Mouse (Mus musculus) kidney, embryonic 16.5 days (tissue): Measurements from ENCODE around the gene Gm9945. TPM values are rescaled to one million over a fixed set of nuclear protein-coding genes. Genes with fewer than 3 reads are reported as not detected.

Experiments
- ATAC-seq: fragments of 200-750 bp; cut with Nextera tagmentation; 2 replicates; pipeline ENCODE4 v1.8.0; 2017; ENCODE audit warnings: moderate TSS enrichment; ENCODE audit not compliant: low FRiP score, low TSS enrichment
- H3K27ac ChIP-seq: fragments of 300-500 bp; sonication (generic); 2 replicates; pipeline ENCODE4 v1.5.1; 2014; ENCODE audit warnings: low read length
- H3K27me3 ChIP-seq: fragments of 300-500 bp; sonication (generic); 2 replicates; pipeline ENCODE4 v1.6.1; 2014; ENCODE audit warnings: low read length, control low read depth, mixed read lengths; ENCODE audit not compliant: insufficient read depth
- H3K36me3 ChIP-seq: fragments of 300-500 bp; sonication (generic); 2 replicates; pipeline ENCODE4 v1.6.1; 2014; ENCODE audit warnings: low read length, control low read depth, mixed read lengths; ENCODE audit not compliant: insufficient read depth
- H3K4me1 ChIP-seq: fragments of 300-500 bp; sonication (generic); 2 replicates; pipeline ENCODE4 v1.6.1; 2014; ENCODE audit warnings: low read length, control low read depth, mixed read lengths; ENCODE audit not compliant: insufficient read depth
- H3K4me2 ChIP-seq: fragments of 300-500 bp; sonication (generic); replicated peaks from 2 replicates; pipeline ENCODE4 v1.6.1; 2014; ENCODE audit warnings: low read depth, low read length
- H3K4me3 ChIP-seq: fragments of 300-500 bp; sonication (generic); 2 replicates; pipeline ENCODE4 v1.5.1; 2014; ENCODE audit warnings: mild to moderate bottlenecking, low read length
- H3K9ac ChIP-seq: fragments of 300-500 bp; sonication (generic); replicated peaks from 2 replicates; pipeline ENCODE4 v1.6.1; 2014; ENCODE audit warnings: low read length
- H3K9me3 ChIP-seq: fragments of 300-500 bp; sonication (generic); 2 replicates; pipeline ENCODE4 v1.6.1; 2016; ENCODE audit warnings: low read length, control low read depth
- WGBS: fragments of 180-500 bp; shearing (Covaris S2); extraction: QIAGEN DNeasy Blood & Tissue Kit; methylation state at CpG from one replicate; pipeline ENCODE4 v1.1.7; 2014; 5-methylcytosine and 5-hydroxymethylcytosine counted together
- polyA plus RNA-seq: library from polyadenylated mRNA; unstranded; fragments of >200 nt; fragmentation: Nextera tagmentation; extraction: Ambion mirVana; gene quantifications from 2 replicates; pipeline ENCODE4 v1.2.1, GENCODE M21; 2015

Gene Gm9945
- polyA plus RNA-seq, 1 experiment from 2014 or later = not detected

DNA sequence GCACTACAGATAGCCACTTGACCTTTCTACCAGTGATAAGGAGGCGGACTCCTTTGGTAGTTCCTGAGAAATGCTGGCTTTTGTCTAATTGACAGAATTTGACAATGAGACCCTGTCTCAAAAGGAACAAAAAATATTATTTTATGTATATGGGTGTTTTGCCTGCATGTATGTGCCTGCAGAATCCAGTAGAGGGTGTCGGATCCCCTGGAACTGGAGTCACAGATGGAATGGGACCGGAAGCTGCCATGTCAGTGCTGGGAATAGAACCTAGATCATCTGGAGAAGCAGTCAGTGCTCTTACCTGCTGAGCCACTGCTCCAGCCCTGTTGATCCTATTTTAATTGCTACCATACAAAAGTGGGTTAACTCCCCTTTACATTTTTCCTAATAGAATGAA lies 7.3 kb upstream of the Gm9945 start:
- H3K4me1 ChIP-seq = peaks cover 8% of the 10 kb centered on the region; the same call in 1 of the 2 replicates
- no peak for ATAC-seq
- no peak overlapping the region for H3K4me2 ChIP-seq
- no peak overlapping the region for H3K27ac ChIP-seq
- H3K36me3 ChIP-seq = no peaks in the 10 kb centered on the region
- WGBS = 84% methylated on average over 3 of the region's 3 CpGs
- H3K4me3 ChIP-seq = no peak overlapping the region
- H3K9ac ChIP-seq = no peak overlapping the region
- H3K9me3 ChIP-seq = no peaks in the 10 kb centered on the region
- peaks cover 65% of the 10 kb centered on the region for H3K27me3 ChIP-seq

DNA sequence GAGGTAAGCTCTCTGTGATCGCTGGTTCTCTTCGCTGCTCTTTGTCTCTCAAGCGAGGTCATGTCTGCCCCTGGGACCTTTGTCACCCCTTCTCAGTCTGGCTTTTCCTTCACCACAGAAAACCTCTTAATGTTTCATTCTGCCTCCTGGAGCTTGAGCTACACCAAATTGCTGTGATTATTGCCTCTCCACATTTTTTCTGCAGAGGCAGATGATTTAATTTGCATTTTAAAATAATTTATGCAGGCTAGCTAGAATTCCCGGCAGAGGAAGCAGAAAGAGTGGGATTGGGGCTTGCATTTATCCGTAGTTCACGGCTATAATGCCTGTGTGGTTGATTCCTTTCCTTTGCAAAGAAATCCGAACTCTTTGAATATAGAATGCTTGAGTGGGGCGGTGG lies 4.3 kb upstream of the Gm9945 start:
- peaks cover 18% of the 10 kb centered on the region for H3K4me1 ChIP-seq
- H3K9ac ChIP-seq = no peak overlapping the region
- peaks cover 5% of the 10 kb centered on the region for H3K9me3 ChIP-seq
- H3K4me3 ChIP-seq = no peak overlapping the region
- peaks cover 82% of the 10 kb centered on the region for H3K27me3 ChIP-seq
- H3K4me2 ChIP-seq = no peak overlapping the region
- WGBS = 26% methylated on average over 8 of the region's 8 CpGs
- no peak overlapping the region for H3K27ac ChIP-seq
- no peaks in the 10 kb centered on the region for H3K36me3 ChIP-seq
- no peak for ATAC-seq

DNA sequence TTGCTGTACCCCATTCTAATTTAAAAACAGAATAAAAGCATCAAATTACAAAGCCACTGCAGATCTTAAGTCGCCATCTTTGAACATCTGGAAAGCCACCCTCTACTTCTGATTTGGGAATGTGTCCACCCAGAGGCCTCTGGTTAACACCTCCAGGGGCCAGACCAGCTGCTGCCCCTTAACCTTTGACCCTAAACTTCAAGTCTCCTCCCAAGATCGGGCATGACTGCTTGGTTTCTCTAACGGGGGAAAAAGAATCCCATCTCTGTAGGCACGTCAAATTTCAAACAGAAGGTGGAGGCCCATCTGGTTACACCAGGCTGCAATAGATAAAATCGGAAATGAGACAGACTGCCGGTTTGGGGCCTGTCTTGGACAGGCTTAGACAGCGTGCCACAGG lies 2.1 kb upstream of the Gm9945 start:
- no peaks in the 10 kb centered on the region for H3K36me3 ChIP-seq

DNA sequence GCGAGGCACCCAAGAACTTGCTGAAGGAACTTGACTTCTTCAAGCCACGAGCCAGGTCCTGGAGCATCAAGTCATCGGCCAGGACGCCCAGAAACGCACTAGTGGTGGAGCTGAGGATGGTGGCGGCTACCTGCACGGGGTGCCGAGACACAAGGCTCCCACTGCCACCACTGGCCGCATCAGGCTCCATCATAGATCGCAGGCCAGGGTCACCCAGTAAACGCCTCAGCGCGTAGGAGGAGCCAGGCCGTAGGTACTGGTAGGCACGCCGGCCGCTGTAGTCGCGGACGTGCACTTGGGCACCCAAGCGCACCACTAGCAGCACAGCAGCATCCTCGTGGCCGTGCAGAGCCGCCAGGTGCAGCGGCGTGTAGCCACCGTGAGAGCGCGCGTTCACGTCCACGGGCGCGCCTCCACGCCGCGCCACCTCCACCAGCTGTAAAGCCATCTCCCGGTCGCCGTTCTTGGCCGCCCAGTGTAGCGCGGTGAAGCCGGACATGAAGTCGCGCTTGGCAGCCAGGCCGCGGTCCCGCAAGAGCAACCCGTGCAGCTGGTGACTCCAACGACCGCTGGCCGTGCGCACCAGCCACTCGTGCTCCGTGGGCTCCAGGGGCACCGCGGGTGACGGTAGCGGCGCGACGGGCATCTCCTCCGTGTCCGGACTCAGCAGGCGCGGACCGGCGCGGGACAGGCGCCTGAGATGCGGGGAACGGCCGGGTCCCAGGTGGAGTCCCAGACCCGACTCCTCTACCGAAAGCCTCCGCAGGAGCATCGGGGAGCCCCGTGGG lies 1.4 kb upstream of the Gm9945 start:
- Histone ChIP-seq H3K4me3 (peak overlapping the region; percentile 44), H3K9me3 (peaks cover 5% of the 10 kb centered on the region)
- WGBS = 5% methylated on average over 79 of the region's 79 CpGs

More for the DNA sequence above, 2.1 kb upstream of the Gm9945 start:
- Histone ChIP-seq H3K9me3 (peaks cover 5% of the 10 kb centered on the region), H3K4me3 (no peak overlapping the region), H3K4me1 (peaks cover 16% of the 10 kb centered on the region), H3K27me3 (peaks cover 81% of the 10 kb centered on the region), H3K4me2 (no peak overlapping the region), H3K27ac (no peak overlapping the region), H3K9ac (no peak overlapping the region)
- WGBS = 32% methylated on average over 7 of the region's 7 CpGs
- no peak for ATAC-seq

GRCm38 (mm10) chr11:53479171-53479782 lies 689 bp upstream of the Gm9945 start:
- peak overlapping the region; percentile 44 for H3K4me3 ChIP-seq
- H3K9me3 ChIP-seq = peaks cover 5% of the 10 kb centered on the region
- ATAC-seq = peak; percentile 47; the same call in 1 of the 2 replicates
- peaks cover 16% of the 10 kb centered on the region for H3K4me1 ChIP-seq
- peak overlapping the region; percentile 79 for H3K4me2 ChIP-seq
- H3K9ac ChIP-seq = peak overlapping the region; percentile 49
- H3K27me3 ChIP-seq = peaks cover 70% of the 10 kb centered on the region
- WGBS = under 1% methylated on average over 62 of the region's 62 CpGs
- no peaks in the 10 kb centered on the region for H3K36me3 ChIP-seq
- no peak overlapping the region for H3K27ac ChIP-seq

More for the DNA sequence above, 1.4 kb upstream of the Gm9945 start:
- no peak overlapping the region for H3K27ac ChIP-seq
- peak overlapping the region; percentile 41 for H3K9ac ChIP-seq
- H3K4me2 ChIP-seq = peak overlapping the region; percentile 79
- H3K36me3 ChIP-seq = no peaks in the 10 kb centered on the region
- ATAC-seq = peak; percentile 40; the same call in 1 of the 2 replicates
- H3K27me3 ChIP-seq = peaks cover 77% of the 10 kb centered on the region
- peaks cover 16% of the 10 kb centered on the region for H3K4me1 ChIP-seq

DNA sequence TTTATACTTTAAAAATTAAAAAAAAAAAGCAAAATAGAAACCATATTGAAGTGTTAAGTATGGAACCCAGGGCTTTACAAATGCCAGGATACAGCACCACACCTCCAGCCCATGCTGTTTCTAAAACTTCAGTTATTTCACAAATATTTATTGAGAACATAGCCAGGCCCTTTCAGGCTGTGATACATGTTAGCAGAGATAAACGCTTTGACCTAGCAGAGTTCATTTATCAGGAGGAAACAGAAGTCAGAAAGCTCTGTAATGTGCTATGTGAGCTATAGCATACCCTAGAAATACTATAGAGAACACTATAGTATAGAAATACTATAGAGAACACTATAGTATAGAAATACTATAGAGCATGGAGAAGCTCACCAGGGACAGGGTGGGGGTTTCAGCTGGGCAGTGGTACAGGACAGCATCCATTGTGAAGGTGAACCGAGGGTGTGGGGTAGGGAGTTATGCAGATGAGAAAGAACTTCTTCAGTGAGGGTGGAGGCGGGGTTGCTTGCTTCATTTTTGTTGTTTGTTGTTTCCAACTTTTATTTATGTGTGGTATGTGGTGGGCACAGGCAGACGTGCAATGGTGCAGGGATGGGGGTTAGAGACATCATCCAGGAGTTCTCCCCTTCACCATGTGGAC lies 1.2 kb downstream of the Gm9945 start:
- Histone ChIP-seq H3K4me3 (no peak overlapping the region), H3K27ac (no peak overlapping the region), H3K4me2 (no peak overlapping the region), H3K27me3 (peaks cover 50% of the 10 kb centered on the region), H3K9ac (no peak overlapping the region), H3K36me3 (no peaks in the 10 kb centered on the region), H3K4me1 (peaks cover 16% of the 10 kb centered on the region), H3K9me3 (peaks cover 5% of the 10 kb centered on the region)
- no peak for ATAC-seq
- 71% methylated on average over 4 of the region's 4 CpGs for WGBS

GRCm38 (mm10) chr11:53483159-53483891 lies 3.4 kb downstream of the Gm9945 start:
- Histone ChIP-seq H3K4me2 (no peak overlapping the region), H3K27ac (no peak overlapping the region), H3K9ac (no peak overlapping the region), H3K4me1 (peaks cover 25% of the 10 kb centered on the region), H3K36me3 (no peaks in the 10 kb centered on the region), H3K27me3 (peaks cover 37% of the 10 kb centered on the region), H3K9me3 (peaks cover 5% of the 10 kb centered on the region), H3K4me3 (no peak overlapping the region)
- WGBS = 73% methylated on average over 9 of the region's 9 CpGs
- no peak for ATAC-seq

- H3K27me3 ChIP-seq = peaks cover 14% of the 10 kb centered on the region
- no peak overlapping the region for H3K9ac ChIP-seq
- H3K36me3 ChIP-seq = no peaks in the 10 kb centered on the region
- 56% methylated on average over 3 of the region's 3 CpGs for WGBS
- H3K27ac ChIP-seq = no peak overlapping the region
- no peak for ATAC-seq
- no peaks in the 10 kb centered on the region; the same call in 1 of the 2 replicates for H3K9me3 ChIP-seq
- no peak overlapping the region for H3K4me3 ChIP-seq
- H3K4me2 ChIP-seq = no peak overlapping the region
- peaks cover 9% of the 10 kb centered on the region; the same call in 1 of the 2 replicates for H3K4me1 ChIP-seq
These were observed 5.8 kb downstream of the Gm9945 start for GRCm38 (mm10) chr11:53485719-53486118.

DNA sequence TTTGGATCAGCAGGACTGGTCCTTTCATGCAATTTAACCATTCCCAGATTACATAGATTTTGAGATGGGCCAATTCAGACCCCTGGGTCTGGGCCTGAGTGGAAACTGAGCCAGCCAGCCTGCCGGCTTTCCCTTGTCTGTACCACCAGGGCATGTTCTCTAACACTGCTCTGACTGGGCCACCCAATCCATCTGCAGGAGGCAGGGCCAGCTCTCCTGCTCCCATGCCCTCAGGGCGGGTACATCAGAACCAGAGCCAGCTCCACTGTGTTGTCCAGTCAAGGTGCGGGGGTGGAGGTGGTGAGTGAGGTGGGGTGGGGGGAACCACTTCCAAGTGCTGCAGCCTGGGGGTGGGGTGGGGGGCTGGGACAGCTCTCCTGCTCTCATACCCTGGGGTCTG lies 6.4 kb downstream of the Gm9945 start:
- no peaks in the 10 kb centered on the region for H3K36me3 ChIP-seq
- H3K4me1 ChIP-seq = peaks cover 9% of the 10 kb centered on the region; the same call in 1 of the 2 replicates
- no peak overlapping the region for H3K4me3 ChIP-seq
- peaks cover 8% of the 10 kb centered on the region for H3K27me3 ChIP-seq
- 71% methylated on average over 2 of the region's 3 CpGs for WGBS
- H3K27ac ChIP-seq = no peak overlapping the region
- no peaks in the 10 kb centered on the region; the same call in 1 of the 2 replicates for H3K9me3 ChIP-seq
- peak overlapping the region; percentile 47; the same call in 1 of the 2 replicates for H3K4me2 ChIP-seq
- peak; percentile 66; the same call in 1 of the 2 replicates for ATAC-seq
- no peak overlapping the region for H3K9ac ChIP-seq
